Mouse (Mus musculus) limb, embryonic 12.5 days (tissue): ENCODE measurements around the gene Brca2. TPM values are rescaled to one million over a fixed set of nuclear protein-coding genes. Genes with fewer than 3 reads are reported as not detected.

Experiments
- ATAC-seq: fragments of 200-750 bp; cut with Nextera tagmentation; 2 replicates; pipeline ENCODE4 v1.8.0; 2017; ENCODE audit warnings: low read depth, moderate TSS enrichment; ENCODE audit not compliant: insufficient number of reproducible peaks, insufficient read depth, low FRiP score, low TSS enrichment
- H3K27ac ChIP-seq: fragments of 300-500 bp; sonication (generic); 2 replicates; pipeline ENCODE4 v1.5.1; 2016; ENCODE audit warnings: mild to moderate bottlenecking, moderate library complexity
- H3K27me3 ChIP-seq: fragments of 300-500 bp; sonication (generic); 2 replicates; pipeline ENCODE4 v1.6.1; 2016; ENCODE audit warnings: mild to moderate bottlenecking, moderate library complexity
- H3K36me3 ChIP-seq: fragments of 300-500 bp; sonication (generic); 2 replicates; pipeline ENCODE4 v1.6.1; 2016; ENCODE audit warnings: mild to moderate bottlenecking, moderate library complexity
- H3K4me1 ChIP-seq: fragments of 300-500 bp; sonication (generic); replicated peaks from 2 replicates; pipeline ENCODE4 v1.6.1; 2016
- H3K4me2 ChIP-seq: fragments of 300-500 bp; sonication (generic); 2 replicates; pipeline ENCODE4 v1.6.1; 2016; ENCODE audit warnings: mild to moderate bottlenecking, moderate library complexity
- H3K4me3 ChIP-seq: fragments of 300-500 bp; sonication (generic); replicated peaks from 2 replicates; pipeline ENCODE4 v1.5.1; 2016; ENCODE audit warnings: mild to moderate bottlenecking
- H3K9ac ChIP-seq: fragments of 300-500 bp; sonication (generic); replicated peaks from 2 replicates; pipeline ENCODE4 v1.6.1; 2016; ENCODE audit warnings: mild to moderate bottlenecking, moderate library complexity
- H3K9me3 ChIP-seq: fragments of 300-500 bp; sonication (generic); 2 replicates; pipeline ENCODE4 v1.6.1; 2016; ENCODE audit warnings: mild to moderate bottlenecking, moderate library complexity
- WGBS: fragments of 180-500 bp; shearing (Covaris S2); methylation state at CpG from one replicate; pipeline ENCODE4 v1.1.7; 2016; 5-methylcytosine and 5-hydroxymethylcytosine counted together
- polyA plus RNA-seq: library from polyadenylated mRNA; unstranded; fragments of >200 nt; fragmentation: Nextera tagmentation; extraction: Ambion mirVana; gene quantifications from 2 replicates; pipeline ENCODE4 v1.2.1, GENCODE M21; 2016

Gene Brca2
- polyA plus RNA-seq, 1 experiment from 2014 or later: 35.1 TPM

DNA sequence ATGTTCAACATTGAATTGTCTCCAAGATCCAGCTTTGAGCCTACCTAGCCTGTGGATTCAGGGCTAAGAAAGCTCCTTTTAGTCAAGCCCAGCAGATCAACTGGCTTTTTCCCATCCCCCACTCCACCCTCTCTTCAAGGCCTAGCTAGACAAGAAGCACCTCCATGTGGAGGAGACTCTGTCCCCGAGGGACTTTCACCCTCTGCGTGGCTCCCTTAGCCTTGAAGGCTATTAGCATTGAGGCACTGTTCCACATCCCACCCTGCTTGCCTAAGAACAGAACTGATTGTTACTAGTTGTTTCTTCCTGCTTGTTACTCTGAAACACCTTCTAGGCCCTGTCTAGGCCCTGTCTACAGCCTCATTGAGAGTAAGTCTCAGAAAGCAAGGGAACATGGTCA lies 67.5 kb downstream of the Brca2 start:
- Histone ChIP-seq H3K9me3 (no peaks in the 10 kb centered on the region), H3K27me3 (peaks cover 32% of the 10 kb centered on the region), H3K36me3 (no peaks in the 10 kb centered on the region), H3K27ac (no peak overlapping the region), H3K4me3 (no peak overlapping the region), H3K4me2 (no peak overlapping the region), H3K4me1 (peaks cover 13% of the 10 kb centered on the region), H3K9ac (no peak overlapping the region)
- 75% methylated on average over 2 of the region's 2 CpGs for WGBS
- no peak for ATAC-seq

DNA sequence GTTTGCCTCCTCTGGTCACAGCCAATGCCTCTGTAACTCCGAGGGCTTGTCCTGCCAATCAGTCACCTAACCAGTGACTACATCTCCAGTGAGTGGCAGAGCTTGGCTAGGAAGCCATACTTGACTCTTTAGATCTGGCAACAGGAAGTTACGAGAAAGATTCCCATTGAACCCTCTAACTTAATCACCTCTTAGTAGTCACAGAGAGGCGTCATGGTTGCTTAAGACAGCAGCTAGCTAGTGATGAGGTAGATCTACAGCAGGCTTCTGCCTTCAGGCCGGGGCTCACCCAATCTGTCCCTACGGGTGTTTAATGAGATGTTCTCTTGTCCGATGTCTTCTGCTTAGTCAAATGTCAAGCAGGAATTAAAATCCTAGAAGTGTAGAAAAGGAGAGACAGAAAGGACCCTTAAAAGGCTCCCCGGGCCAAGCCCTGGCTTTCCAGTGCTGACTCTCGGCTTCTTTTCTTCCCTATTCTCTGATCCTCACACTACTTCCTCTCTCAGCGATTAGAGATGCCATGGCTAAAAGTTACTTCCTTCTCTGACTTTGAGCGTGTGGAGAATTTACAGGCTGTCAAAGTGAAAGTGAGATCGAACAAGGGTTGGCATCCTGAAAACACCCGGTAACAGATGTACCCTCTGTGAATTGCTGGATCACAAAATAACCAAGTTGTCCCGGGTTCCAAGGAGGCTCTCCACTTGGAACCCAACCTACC lies 69.9 kb downstream of the Brca2 start:
- H3K4me3 ChIP-seq: no peak overlapping the region
- no peak for ATAC-seq
- peaks cover 13% of the 10 kb centered on the region for H3K4me1 ChIP-seq
- no peak overlapping the region for H3K27ac ChIP-seq
- H3K9me3 ChIP-seq: no peaks in the 10 kb centered on the region
- peaks cover 49% of the 10 kb centered on the region for H3K27me3 ChIP-seq
- no peaks in the 10 kb centered on the region for H3K36me3 ChIP-seq
- peak overlapping the region; percentile 100 for H3K4me2 ChIP-seq
- H3K9ac ChIP-seq: no peak overlapping the region
- 72% methylated on average over 13 of the region's 13 CpGs for WGBS

DNA sequence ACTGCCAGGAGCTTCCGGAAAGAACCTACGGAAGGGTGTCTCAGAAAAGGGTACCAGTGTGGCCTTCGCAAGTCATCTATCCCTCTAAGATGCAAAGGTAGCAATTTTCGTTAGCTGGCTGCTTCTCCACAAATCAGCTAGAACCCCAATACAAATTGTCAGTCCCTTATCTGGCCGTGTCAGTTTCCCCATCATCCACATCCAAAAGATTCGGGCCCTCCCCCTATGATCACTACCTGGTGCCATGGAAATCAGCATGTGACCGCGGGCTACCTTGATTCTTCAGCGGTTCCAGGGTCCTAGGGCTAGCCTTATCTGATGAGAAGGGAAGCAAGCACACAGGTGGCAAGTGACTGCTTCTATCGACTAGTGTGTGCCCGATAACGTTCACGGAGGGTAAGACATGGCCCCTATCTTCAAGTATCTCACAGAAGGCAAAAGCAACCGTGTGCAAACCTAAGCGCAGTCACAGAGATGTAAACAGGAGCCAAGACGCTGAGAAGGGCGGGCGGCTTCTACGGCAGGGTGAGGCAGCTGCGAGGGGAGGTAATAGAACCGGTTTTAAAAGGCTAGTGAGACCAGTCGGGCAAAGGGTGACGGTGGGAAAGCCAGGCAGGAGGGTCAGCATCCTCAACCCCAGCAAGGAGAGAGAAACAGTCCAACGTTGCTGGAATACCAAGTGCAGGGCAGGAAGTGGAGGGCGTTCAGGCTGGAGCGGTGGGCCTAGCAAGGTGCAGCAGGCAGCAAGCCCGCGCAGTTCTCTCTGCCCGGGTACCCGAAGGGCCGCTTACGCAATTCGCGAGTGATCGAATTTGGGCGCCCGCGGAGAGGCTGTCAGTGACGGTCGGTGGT lies 70.7 kb downstream of the Brca2 start:
- WGBS: 8% methylated on average over 40 of the region's 40 CpGs
- Histone ChIP-seq H3K9me3 (no peaks in the 10 kb centered on the region), H3K4me2 (peak overlapping the region; percentile 100), H3K27ac (no peak overlapping the region), H3K36me3 (no peaks in the 10 kb centered on the region), H3K4me1 (peaks cover 15% of the 10 kb centered on the region), H3K27me3 (peaks cover 49% of the 10 kb centered on the region), H3K9ac (peak overlapping the region; percentile 71), H3K4me3 (peak overlapping the region; percentile 84)
- peak; percentile 13; the same call in 1 of the 2 replicates for ATAC-seq

DNA sequence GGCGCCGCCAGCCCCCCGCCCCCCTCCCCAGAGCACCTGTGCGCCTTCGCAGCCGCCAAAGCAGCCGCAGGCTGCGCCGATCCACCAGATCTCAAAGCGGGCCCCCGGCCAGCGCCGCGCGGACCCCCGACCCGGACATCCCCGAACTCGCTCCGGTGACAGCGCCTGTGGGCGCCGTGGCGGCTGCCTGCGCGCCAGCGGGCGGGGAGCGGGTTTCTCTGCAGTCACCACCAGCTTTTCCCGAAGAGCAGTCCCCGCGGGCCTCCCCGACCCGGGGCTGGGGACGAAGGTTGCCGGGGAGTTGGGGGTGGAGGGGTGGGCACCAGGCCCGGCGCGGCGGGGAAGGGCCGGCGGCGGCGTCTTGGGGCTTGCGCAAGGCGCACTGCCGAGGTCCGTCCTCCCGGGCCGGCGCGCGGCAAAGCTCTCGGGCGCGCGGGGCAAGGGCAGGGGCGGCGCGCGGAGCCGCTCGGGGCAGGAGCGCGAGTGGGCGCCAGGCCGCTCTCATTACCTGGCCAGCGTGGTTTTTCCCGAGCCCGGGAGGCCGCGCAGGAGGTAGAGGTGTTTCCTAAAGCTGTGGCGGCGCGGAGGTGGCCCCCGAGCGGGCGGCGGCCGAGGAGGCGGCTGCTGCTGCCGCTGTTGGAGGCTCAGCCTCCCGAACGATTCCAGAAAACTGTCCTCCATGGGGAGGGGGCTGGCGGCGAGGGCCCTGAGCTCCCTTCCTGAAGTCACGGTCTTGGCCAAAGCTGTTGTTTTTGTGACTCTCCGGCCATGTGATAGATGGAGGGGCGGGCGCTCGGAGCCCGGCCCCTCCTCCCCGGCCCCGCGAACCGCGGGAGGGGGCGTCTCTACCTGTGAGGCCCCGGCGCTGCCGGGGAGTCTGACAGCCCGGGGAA lies 71.6 kb downstream of the Brca2 start:
- ATAC-seq: peak; percentile 67; the same call in 1 of the 2 replicates
- H3K4me1 ChIP-seq: peaks cover 23% of the 10 kb centered on the region
- peak overlapping the region; percentile 84 for H3K4me3 ChIP-seq
- H3K9ac ChIP-seq: peak overlapping the region; percentile 71
- H3K27ac ChIP-seq: no peak overlapping the region
- H3K36me3 ChIP-seq: no peaks in the 10 kb centered on the region
- H3K27me3 ChIP-seq: peaks cover 49% of the 10 kb centered on the region
- 1% methylated on average over 92 of the region's 102 CpGs for WGBS
- H3K4me2 ChIP-seq: peak overlapping the region; percentile 100
- no peaks in the 10 kb centered on the region for H3K9me3 ChIP-seq

DNA sequence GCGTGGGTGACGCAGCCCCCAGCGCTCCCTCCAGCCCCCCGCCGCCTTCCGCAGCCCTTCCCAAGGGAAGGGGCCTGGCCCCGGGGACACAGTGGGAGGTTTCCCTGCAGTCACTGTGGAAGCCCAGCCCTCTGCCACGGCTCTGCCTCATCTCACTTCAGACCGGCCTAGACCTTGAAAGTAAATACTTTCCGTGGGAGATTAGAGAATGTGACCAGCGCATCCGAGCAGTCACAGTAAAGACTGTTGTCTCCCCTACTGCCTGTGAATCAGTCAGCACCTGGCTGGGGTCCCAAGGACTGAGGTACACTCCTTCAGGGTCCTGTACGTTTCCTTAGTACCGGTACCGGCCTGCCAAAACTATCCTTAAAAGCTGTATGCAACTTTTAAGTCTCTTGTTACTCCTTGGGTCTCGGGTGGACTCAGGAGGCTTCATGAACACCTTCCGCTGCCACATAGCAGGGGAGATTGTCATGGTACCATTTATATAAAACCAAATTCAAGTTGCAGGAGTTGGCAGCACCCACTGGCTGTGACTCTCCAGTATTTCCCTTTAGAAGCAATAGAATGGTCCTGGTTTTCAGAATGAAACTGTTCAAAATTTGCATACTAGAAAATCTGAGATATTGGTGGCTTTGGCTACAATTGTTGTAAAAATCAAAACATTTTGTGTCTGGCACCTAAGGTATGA lies 72.4 kb downstream of the Brca2 start:
- 7% methylated on average over 16 of the region's 17 CpGs for WGBS
- no peaks in the 10 kb centered on the region for H3K9me3 ChIP-seq
- no peaks in the 10 kb centered on the region for H3K36me3 ChIP-seq
- H3K27ac ChIP-seq: no peak overlapping the region
- H3K4me3 ChIP-seq: peak overlapping the region; percentile 84
- peak overlapping the region; percentile 100 for H3K4me2 ChIP-seq
- peaks cover 23% of the 10 kb centered on the region for H3K4me1 ChIP-seq
- peak overlapping the region; percentile 71 for H3K9ac ChIP-seq
- H3K27me3 ChIP-seq: peaks cover 49% of the 10 kb centered on the region
- peak; percentile 37; the same call in 1 of the 2 replicates for ATAC-seq

DNA sequence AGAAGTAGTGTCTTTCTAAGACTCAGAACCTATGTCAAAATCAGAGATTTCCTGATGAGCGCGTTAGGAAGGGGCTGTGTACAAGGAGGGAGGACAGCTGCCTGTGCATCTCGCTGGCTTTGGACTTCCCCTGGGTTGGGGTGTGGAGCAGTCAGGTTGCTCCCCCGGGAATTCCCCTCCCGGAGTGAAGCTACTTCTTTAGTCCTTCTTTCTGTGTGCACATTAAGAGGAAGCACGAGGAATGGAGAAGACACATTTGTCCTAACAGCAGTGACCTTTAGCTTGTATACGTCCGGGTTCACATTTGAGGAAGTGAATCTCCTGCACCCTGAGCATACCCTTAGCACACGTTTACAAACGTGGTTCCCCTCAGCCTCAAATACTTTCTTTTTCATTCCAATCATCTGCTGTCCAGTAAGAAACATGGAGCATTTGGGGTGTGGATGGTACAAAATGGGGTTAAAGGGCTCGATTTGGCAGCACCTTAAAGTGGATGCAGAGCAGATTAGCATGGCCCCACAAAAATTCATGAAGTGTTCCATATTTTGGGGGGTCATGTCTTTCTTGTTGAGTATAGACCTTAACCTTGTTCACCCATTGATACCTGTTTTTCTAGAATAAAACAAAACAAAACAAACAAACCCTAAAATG lies 73.1 kb downstream of the Brca2 start:
- H3K4me3 ChIP-seq: no peak overlapping the region
- H3K36me3 ChIP-seq: no peaks in the 10 kb centered on the region
- no peak overlapping the region for H3K9ac ChIP-seq
- peaks cover 49% of the 10 kb centered on the region for H3K27me3 ChIP-seq
- peaks cover 30% of the 10 kb centered on the region for H3K4me1 ChIP-seq
- no peak overlapping the region for H3K27ac ChIP-seq
- no peak for ATAC-seq
- H3K4me2 ChIP-seq: no peak overlapping the region
- H3K9me3 ChIP-seq: no peaks in the 10 kb centered on the region
- WGBS: 50% methylated on average over 11 of the region's 11 CpGs

DNA sequence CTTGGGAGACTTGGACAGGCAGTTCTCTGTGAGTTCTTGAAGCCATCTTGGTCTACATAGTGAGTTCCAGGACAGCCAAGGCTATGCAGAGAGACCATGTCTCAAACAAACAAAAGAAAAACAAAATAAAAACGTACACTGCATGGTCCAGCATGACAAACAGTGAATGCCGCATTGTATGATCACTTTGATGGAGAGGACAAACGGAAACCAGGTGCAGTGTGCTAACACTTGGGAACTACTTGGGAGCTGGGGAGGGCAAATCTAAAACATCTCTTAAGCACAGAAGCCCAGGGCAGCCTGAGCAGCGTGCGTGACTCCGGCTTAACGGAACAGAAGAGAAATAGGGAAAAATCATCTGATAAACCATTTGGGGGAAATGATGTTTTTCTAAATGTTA lies 74.7 kb downstream of the Brca2 start, which contains the start of gene N4bp2l1:
Gene N4bp2l1, minus strand, starts transcription at position 101 of the 400 bp plus-strand sequence.
- Histone ChIP-seq H3K4me1 (peaks cover 37% of the 10 kb centered on the region), H3K4me3 (no peak within 1 kb of the TSS), H3K4me2 (no peak within 1 kb of the TSS), H3K27me3 (peaks cover 46% of the 10 kb centered on the region), H3K36me3 (no peaks in the 10 kb centered on the region), H3K27ac (no peak within 1 kb of the TSS), H3K9ac (no peak within 1 kb of the TSS), H3K9me3 (no peaks in the 10 kb centered on the region)
- ATAC-seq: no peak
- WGBS: 62% methylated on average over 7 of the region's 7 CpGs

DNA sequence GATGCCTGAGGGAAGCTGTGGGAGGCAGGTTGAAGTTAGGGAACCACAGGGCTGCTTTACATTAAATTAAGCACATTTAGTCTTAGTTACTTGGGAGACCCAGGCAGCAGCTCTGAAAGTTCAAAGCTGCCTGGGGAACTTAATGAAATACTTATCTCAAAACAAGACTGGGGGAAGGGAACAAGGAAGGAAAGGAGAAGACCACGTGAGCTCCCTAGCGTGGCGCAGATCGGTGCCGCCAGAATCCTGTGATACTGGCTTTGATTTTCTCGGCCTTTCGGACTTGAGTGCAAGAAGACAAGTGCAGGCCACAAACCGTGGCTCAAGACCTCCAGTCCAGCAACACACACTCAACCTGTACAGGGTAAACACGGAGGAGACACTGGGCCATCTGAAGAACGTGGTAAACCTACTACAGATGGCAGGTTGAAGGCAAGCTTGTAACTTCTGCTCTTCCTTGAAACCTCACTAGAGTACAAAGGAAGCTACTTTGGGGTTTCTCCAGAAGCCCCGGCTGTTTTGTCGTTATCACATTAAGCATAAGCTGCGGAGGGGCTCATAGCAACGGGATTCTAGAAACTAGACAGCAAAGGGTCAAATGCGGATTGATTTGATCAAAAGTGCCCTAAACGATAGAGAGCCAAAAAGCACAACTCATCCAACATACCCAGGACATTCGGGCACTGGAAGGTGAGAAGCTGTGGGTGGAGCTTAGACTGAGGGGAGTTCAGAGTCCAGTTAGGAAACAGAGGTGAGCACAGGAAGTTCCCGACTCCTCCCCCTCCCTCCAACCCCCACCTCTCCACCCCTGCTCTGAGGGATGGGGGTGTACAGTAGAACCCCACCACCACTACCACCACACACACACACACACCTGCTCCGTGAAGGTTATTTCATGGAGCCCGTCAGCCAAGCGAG lies 76.0 kb downstream of the Brca2 start:
- H3K27me3 ChIP-seq: peaks cover 32% of the 10 kb centered on the region
- no peak overlapping the region for H3K4me2 ChIP-seq
- ATAC-seq: no peak
- no peaks in the 10 kb centered on the region for H3K9me3 ChIP-seq
- H3K27ac ChIP-seq: no peak overlapping the region
- no peak overlapping the region for H3K4me3 ChIP-seq
- H3K9ac ChIP-seq: no peak overlapping the region
- WGBS: 56% methylated on average over 21 of the region's 21 CpGs
- H3K4me1 ChIP-seq: peaks cover 31% of the 10 kb centered on the region
- H3K36me3 ChIP-seq: no peaks in the 10 kb centered on the region
